Mouse (Mus musculus) erythroblast, embryonic 14.5 days (primary cell): Measurements from ENCODE around the gene Gm17545.

Experiments
- GATA1 ChIP-seq: IDR thresholded peaks from 2 replicates; pipeline ENCODE4 v1.6.1; 2012; ENCODE audit warnings: low read length, inconsistent platforms, mixed read lengths
- TAL1 ChIP-seq: IDR thresholded peaks from 3 replicates; pipeline ENCODE4 v1.6.1; 2012; ENCODE audit warnings: low read length, inconsistent platforms, mixed read lengths

DNA sequence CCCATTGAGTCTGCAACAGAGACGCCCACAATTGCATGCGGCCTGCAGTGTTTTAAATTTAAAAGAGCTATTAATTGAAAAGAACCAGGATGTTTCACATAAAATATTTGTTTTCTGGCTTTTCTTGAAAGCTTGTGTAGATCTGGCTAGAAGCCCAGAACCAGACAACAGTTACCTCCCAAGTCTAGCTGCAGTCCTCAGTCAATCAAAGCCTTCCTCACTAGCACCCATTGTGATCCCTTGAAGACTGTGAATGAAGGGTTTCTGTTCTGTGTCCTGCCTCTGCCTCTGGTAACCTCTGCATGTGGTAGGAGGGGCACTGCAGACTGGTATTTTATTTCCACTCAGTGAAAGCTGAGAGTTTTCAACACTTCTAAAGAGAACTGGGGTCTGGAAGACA is 48.9 kb downstream of the Gm17545 start:
- no peak for TF ChIP-seq TAL1
- TF ChIP-seq GATA1: no peak
